Mouse (Mus musculus) cerebral cortex, adult 2 months (tissue): ENCODE measurements around the gene Fgd3.

ENCODE experiments used
- WGBS: fragments of 180-500 bp; shearing (Covaris S2); methylation state at CpG from one replicate; pipeline ENCODE4 v1.1.7; 2018; 5-methylcytosine and 5-hydroxymethylcytosine counted together

Fgd3 gene

DNA sequence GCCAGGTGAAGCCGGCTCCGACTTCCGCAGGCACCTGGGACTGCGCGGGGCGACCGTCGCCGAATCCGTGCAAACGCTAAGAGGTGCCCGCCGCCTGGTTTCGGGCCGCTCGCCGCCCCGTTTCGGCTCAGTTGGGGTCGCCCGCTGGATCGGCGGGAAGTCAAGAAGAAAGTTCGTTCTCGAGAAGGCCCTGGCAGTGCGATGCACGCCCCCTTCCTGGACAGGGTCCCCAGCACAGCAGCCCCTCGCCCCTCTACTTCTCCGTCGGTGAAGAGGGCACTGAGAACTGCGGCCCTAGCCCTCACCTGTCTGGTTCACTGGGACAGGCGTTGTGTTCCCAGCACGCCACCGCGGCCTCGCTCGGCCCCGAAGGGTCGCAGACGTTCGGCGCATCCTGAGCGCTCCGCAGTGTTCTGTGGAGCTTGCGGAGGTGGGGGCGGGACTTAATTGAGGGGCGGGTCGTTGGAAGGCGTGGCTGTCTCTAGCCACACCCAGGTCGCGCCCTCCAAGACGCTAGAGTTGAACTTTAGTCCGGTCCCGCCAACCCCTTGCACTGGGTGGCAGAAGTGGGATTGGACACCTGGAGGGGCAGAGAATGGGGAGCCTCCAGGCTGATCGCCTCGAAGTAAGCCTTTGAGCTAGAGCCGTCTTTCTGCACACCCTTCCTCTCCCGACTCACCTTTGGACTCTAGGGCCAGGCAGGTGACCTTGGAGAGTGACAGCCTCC is 72.2 kb downstream of the Fgd3 start:
- 5% methylated on average over 58 of the region's 58 CpGs for WGBS

DNA sequence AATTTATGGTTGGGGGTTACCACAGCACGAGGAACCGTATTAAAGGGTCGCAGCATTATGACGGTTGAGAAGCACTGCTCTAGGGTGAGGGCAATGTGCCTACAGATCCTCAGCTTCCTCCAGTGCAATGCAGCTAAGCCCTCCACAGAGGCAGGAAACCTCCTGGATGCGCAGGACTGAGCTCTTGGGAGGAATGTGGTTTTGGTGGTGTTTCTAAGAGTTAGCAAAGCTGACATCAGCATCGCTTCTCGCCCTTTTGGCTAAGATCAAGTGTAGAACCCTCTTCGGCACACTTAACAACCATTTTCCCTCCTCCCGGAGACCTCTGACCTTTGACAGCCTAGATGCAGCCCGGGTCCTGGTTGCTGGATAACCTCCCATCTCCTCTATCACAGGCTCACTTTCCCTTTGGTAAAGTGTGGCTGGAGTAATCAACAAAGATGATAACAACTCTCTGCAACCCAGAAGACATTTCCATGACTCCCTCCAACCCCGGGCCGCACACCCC is 72.8 kb downstream of the Fgd3 start:
- WGBS: 60% methylated on average over 12 of the region's 12 CpGs

- WGBS: 90% methylated on average over 2 of the region's 2 CpGs
Observed at GRCm38 (mm10) chr13:49246626-49247025, 73.5 kb downstream of the Fgd3 start.

GRCm38 (mm10) chr13:49246011-49246410 is 74.1 kb downstream of the Fgd3 start:
- WGBS: 74% methylated on average over 3 of the region's 3 CpGs

DNA sequence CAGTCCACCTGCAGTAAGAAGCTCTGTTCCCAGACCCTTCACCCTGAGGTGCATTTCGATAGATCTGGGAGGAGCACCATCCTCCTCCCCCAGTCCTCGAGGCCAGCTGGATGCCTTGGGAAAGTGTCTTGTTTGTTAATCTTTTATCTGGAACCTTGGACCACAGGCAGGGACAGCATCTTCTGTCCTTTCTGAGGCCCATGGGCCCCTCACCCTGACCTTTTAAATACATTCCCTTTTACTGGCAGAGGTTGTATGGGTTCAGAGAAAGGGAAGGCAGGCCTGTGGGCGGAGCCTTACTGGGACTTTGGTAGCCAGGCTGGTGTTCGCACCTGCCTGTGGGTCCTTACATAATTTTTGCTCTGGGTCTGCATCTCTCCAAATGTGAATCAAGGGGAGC is 74.9 kb downstream of the Fgd3 start:
- WGBS: 78% methylated on average over 4 of the region's 4 CpGs

DNA sequence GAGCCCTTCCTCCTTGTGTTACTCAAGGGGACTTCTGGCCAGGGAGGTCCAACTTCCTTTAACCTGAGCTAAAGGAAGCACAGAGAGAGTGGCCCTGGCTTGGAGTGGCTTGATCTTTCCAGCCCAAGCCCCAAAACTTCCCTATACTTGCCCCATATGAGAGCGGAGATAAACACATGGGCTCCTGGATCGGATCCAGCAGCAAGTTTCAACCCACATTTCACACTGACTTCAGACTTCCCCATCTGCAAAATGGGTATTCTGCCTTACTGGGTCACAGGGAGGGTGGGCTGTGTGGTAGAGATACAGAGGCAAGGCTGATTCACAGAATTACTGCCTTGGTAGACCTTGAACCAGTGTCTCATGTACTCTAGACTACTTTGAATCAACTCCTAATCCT is 76.6 kb downstream of the Fgd3 start:
- 86% methylated on average over 2 of the region's 2 CpGs for WGBS

DNA sequence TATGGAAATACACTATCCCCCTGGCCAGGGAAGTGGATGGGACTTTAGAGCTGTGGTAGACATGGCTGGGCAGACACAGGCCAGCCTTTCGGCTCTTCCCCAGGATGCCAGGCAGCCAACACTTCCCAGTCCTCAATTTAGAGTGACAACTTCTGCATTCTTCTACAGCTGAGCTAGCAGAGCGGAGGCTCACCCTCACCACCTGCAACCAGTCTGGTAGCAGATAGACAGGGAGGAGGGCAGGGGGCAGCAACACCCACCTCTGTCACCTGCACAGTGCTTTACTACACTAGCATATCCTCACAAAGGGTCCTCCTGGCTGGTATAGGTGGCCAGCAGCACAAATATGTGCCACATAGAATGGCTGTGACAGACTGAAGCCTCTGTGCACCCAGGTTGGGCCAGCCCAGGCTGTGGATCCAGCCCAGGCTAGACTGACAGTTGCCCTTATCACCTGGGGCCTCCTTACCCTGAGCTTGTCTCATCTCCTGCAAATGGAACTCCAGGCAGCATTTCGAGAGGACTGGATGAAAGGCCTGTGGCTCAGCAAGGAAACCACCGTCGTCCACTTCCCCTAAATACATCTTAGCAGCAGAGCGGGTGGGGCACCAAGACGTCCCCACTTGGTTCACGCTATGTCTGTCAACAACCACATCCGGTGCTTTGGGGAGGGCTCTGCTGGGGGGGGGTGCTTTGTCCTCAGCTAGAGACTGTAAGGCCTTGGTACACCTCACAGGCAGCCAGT is 77.6 kb downstream of the Fgd3 start:
- WGBS: 86% methylated on average over 9 of the region's 9 CpGs

GRCm38 (mm10) chr13:49238737-49239136 is 81.4 kb downstream of the Fgd3 start:
- WGBS: 96% methylated on average over 8 of the region's 8 CpGs

DNA sequence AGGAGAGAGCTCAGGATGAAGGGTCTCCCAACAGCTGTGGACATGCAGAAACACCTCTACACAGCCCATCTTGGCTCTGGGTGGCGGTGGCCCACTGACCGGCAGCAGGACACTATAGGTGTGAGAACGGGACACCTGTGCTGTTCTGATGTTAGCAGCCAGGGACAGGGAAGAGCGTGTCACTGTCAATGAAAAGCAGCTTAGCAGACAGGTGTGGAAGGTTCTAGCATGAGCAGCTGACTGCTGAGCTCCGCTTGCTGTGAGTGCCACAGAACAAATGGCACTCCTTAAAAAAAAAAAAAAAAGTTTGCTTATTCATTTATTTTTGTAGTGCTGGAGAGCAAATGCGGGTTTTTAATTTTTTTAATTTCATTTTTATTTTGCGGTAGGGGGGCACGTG is 82.5 kb downstream of the Fgd3 start:
- 94% methylated on average over 8 of the region's 8 CpGs for WGBS

DNA sequence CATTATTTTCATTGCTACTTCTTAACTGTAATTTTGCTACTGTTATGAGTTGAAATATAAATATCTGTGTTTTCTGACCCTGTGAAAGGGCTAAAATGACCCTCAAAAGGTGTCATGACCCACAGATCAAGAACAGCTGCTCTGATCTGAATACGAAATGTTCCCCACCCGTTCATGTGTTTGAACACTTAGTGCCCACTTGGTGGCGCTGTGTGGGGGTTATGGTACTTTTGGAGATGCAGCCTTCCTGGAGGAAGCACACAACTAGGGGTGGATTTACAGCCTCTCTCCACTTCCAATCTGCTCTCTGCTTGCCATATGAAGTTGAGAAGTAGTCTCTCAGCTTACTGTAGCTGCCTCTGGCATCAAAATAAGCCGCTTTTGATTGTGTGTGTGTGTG is 85.4 kb downstream of the Fgd3 start:
- 96% methylated on average over 4 of the region's 4 CpGs for WGBS

GRCm38 (mm10) chr13:49233792-49234572 is 86.1 kb downstream of the Fgd3 start:
- 91% methylated on average over 8 of the region's 8 CpGs for WGBS

DNA sequence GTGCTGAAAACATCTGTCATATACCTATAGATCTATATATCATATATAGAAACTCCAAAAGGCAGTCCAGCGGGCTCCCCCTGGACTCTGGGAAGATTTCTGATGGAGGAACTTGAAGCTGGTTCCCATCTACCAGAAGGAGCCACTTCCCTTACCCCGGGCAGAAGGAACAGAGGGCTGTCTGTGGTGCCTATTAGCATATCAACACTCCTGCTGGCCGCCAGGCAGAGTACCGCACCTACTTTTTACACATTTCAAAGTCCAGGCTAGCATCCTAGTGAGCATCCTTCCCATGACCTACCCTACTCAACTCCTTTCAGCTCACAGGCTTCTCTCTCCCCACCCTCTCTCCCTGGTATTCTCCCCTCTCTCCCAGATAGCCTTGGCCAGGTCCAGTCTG is 94.5 kb downstream of the Fgd3 start:
- 65% methylated on average over 4 of the region's 4 CpGs for WGBS

- 89% methylated on average over 3 of the region's 3 CpGs for WGBS
Observed at GRCm38 (mm10) chr13:49225159-49225558, 95.0 kb downstream of the Fgd3 start.

- 47% methylated on average over 6 of the region's 6 CpGs for WGBS
Observed at GRCm38 (mm10) chr13:49224729-49225128, 95.4 kb downstream of the Fgd3 start.

GRCm38 (mm10) chr13:49224314-49224713 is 95.8 kb downstream of the Fgd3 start:
- WGBS: 26% methylated on average over 10 of the region's 10 CpGs

- 43% methylated on average over 5 of the region's 5 CpGs for WGBS
Observed at GRCm38 (mm10) chr13:49220912-49221311, 99.2 kb downstream of the Fgd3 start.

GRCm38 (mm10) chr13:49219367-49219766 is 100.7 kb downstream of the Fgd3 start:
- WGBS: 89% methylated on average over 4 of the region's 4 CpGs

GRCm38 (mm10) chr13:49218651-49219050 is 101.5 kb downstream of the Fgd3 start:
- WGBS: 68% methylated on average over 3 of the region's 3 CpGs

DNA sequence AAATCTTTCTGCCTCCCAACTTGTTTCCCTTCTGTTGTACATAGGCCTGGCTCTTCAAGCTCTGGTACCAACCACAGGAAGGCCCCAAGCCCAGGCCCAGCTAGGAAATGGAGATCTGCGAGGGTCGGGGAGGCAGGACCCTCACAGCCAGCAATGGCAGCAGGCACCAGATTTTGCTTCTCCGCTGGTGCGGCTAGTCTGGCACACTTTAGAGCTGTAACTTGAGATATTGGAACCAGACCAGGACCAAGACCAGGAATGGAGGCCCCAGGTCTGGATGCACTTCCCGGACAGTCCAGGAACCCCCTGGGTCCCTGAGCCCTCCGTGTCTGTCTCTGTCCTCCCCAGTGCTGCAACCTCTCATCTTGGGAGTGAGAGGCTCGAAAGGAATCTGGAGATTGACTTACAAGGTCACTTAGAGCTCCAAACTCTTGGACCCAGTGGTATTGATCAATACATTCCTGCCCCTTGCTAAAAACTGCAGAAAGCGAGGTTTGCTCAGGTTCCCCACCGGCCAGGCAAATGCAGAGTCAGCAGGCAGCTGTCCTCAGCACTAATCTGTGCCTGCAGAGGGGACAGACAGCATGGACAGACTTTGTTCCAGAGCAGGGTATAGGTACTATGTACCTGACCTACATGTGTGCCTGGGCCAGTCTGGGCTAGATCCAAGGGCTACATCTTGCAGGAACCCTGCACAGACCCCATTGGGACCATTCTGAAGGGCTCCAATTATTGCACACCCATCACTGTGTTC is 103.1 kb downstream of the Fgd3 start:
- WGBS: 81% methylated on average over 9 of the region's 9 CpGs

GRCm38 (mm10) chr13:49216220-49216552 is 103.9 kb downstream of the Fgd3 start:
- 12% methylated on average over 17 of the region's 17 CpGs for WGBS

- 1% methylated on average over 78 of the region's 78 CpGs for WGBS
Observed at GRCm38 (mm10) chr13:49215504-49216219, 104.4 kb downstream of the Fgd3 start, which contains the start of gene Card19. TSS of gene Card19 (minus strand) at chr13:49216037.
